Mouse (Mus musculus) liver, embryonic 13.5 days (tissue): Measurements from ENCODE around the gene Pnpla2. TPM values are rescaled to one million over a fixed set of nuclear protein-coding genes. Genes with fewer than 3 reads are reported as not detected.

ENCODE experiments used
- ATAC-seq: fragments of 200-750 bp; cut with Nextera tagmentation; 2 replicates; pipeline ENCODE4 v1.8.0; 2017; ENCODE audit warnings: low read depth, mild to moderate bottlenecking, moderate number of reproducible peaks, moderate library complexity
- DNase-seq: peaks from one replicate; pipeline ENCODE4 v3.0.0; 2022
- H3K27ac ChIP-seq: fragments of 300-500 bp; sonication (generic); 2 replicates; pipeline ENCODE4 v1.5.1; 2015; ENCODE audit warnings: moderate library complexity, mild to moderate bottlenecking, inconsistent platforms
- H3K27me3 ChIP-seq: fragments of 300-500 bp; sonication (generic); 2 replicates; pipeline ENCODE4 v1.6.1; 2015; ENCODE audit warnings: mild to moderate bottlenecking, inconsistent platforms
- H3K36me3 ChIP-seq: fragments of 300-500 bp; sonication (generic); 2 replicates; pipeline ENCODE4 v1.6.1; 2015; ENCODE audit warnings: mild to moderate bottlenecking, inconsistent platforms
- H3K4me1 ChIP-seq: fragments of 300-500 bp; sonication (generic); replicated peaks from 2 replicates; pipeline ENCODE4 v1.6.1; 2015; ENCODE audit warnings: inconsistent platforms
- H3K4me2 ChIP-seq: fragments of 300-500 bp; sonication (generic); 2 replicates; pipeline ENCODE4 v1.6.1; 2015; ENCODE audit warnings: inconsistent platforms, mild to moderate bottlenecking, moderate library complexity
- H3K4me3 ChIP-seq: fragments of 300-500 bp; sonication (generic); replicated peaks from 2 replicates; pipeline ENCODE4 v1.5.1; 2015; ENCODE audit warnings: mild to moderate bottlenecking, inconsistent platforms
- H3K9ac ChIP-seq: fragments of 300-500 bp; sonication (generic); 2 replicates; pipeline ENCODE4 v1.6.1; 2015; ENCODE audit warnings: mild to moderate bottlenecking, inconsistent platforms
- H3K9me3 ChIP-seq: fragments of 300-500 bp; sonication (generic); replicated peaks from 2 replicates; pipeline ENCODE4 v1.6.1; 2016; ENCODE audit warnings: inconsistent platforms
- WGBS: fragments of 180-500 bp; shearing (Covaris S2); methylation state at CpG from one replicate; pipeline ENCODE4 v1.1.7; 2015; ENCODE audit not compliant: insufficient replicate concordance; 5-methylcytosine and 5-hydroxymethylcytosine counted together
- polyA plus RNA-seq: library from polyadenylated mRNA; unstranded; fragments of >200 nt; fragmentation: Nextera tagmentation; extraction: Ambion mirVana; gene quantifications from 2 replicates; pipeline ENCODE4 v1.2.1, GENCODE M21; 2015

Pnpla2 gene
- polyA plus RNA-seq, 1 experiment from 2014 or later: 11.9 TPM

DNA sequence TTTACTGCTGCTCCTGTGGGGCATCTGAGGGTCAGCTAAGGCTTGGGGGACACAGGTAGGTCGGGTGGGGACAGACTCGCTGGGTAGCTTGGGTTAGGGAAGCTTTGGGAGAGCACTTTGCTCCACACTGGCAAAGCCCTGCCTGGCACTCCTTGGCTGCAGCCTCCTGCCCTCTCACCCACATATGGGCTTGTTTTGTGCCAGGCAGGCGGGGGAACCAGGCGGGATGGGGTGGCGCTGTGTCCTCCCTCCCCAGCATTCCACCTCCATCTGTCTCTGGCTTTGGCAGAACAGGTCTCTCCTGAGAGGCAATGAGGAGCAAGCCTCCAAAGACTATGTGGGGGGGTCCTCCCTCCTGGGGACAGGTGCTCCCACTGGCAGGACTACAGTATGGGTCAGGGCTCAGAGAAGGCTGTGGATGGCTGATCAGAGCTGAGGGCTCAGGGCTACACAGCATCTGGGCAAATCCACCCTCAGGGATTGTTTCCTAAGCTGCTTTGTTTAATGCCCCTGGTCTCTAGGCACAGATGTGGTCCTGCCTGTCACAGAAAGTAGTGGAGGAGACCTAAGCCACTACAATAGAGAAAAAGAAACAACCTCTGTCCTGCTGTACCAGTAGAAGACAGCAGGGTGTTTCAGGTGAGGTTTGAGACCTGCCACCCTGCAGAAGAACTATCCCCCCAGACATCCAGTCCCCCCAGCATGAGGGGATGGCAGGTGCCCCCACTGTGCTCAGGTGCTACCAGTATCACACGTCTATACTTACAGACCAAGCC lies 22.1 kb upstream of the Pnpla2 start:
- Histone ChIP-seq H3K36me3 (peaks cover 43% of the 10 kb centered on the region), H3K4me2 (no peak overlapping the region), H3K4me1 (peaks cover 75% of the 10 kb centered on the region), H3K27me3 (no peaks in the 10 kb centered on the region), H3K4me3 (no peak overlapping the region), H3K27ac (no peak overlapping the region), H3K9ac (no peak overlapping the region), H3K9me3 (no peaks in the 10 kb centered on the region)
- ATAC-seq (no peak), DNase-seq (no peak)
- 77% methylated on average over 6 of the region's 6 CpGs for WGBS

- peaks cover 81% of the 10 kb centered on the region for H3K4me1 ChIP-seq
- H3K9ac ChIP-seq: no peak overlapping the region
- 77% methylated on average over 15 of the region's 15 CpGs for WGBS
- no peaks in the 10 kb centered on the region for H3K9me3 ChIP-seq
- H3K4me2 ChIP-seq: peak overlapping the region; percentile 93
- ATAC-seq (no peak), DNase-seq (no peak)
- no peaks in the 10 kb centered on the region for H3K27me3 ChIP-seq
- H3K36me3 ChIP-seq: peaks cover 51% of the 10 kb centered on the region
- H3K27ac ChIP-seq: no peak overlapping the region
- H3K4me3 ChIP-seq: peak overlapping the region; percentile 71
Observed at GRCm38 (mm10) chr7:141433517-141434400, 21.2 kb upstream of the Pnpla2 start.

GRCm38 (mm10) chr7:141434464-141434863 lies 20.5 kb upstream of the Pnpla2 start:
- Histone ChIP-seq H3K4me2 (peak overlapping the region; percentile 93), H3K9me3 (no peaks in the 10 kb centered on the region), H3K27me3 (no peaks in the 10 kb centered on the region), H3K4me1 (peaks cover 78% of the 10 kb centered on the region), H3K36me3 (peaks cover 58% of the 10 kb centered on the region), H3K9ac (peak overlapping the region; percentile 60), H3K27ac (peak overlapping the region; percentile 40), H3K4me3 (peak overlapping the region; percentile 71)
- no peak for DNase-seq
- ATAC-seq: no peak
- 33% methylated on average over 8 of the region's 8 CpGs for WGBS

DNA sequence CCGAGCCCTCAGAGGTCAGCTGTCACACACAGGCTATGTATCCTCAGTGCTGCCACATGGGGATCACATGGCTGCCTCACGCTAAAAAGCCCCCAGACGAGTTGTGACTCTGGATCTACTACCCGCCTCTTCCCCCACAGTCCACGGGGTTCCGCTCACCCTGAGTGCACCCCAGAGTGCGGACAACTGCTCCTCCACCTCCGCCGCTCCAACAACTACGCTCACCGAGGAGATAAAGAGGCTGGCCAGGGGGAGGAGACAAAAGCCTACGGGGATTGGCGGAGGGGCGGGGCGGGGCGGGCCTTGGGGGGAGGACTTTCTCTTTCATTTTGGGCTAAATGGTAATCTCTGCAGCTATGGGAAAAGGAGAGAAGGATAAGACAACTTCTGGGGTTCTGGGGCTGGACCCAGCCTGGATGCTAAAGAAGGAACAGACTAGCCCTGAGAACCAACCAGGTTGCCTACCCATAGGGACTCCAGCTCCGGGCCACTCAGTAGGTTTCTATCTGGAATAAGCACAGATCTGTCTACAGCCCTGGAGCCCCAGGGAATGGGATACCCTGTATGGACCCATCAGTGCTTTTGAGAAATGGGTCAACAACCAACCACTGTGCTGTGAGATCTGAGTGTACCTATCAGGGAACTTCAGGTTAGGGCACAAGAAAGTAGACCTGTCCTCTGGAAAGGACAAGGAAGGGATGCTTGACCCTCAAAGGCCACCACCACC lies 19.7 kb upstream of the Pnpla2 start:
- peaks cover 64% of the 10 kb centered on the region for H3K36me3 ChIP-seq
- peak overlapping the region; percentile 71 for H3K4me3 ChIP-seq
- H3K4me2 ChIP-seq: peak overlapping the region; percentile 93
- peak; percentile 78 for DNase-seq
- peak; percentile 71 for ATAC-seq
- H3K9ac ChIP-seq: peak overlapping the region; percentile 60
- peak overlapping the region; percentile 75 for H3K27ac ChIP-seq
- H3K27me3 ChIP-seq: no peaks in the 10 kb centered on the region
- peaks cover 74% of the 10 kb centered on the region for H3K4me1 ChIP-seq
- H3K9me3 ChIP-seq: no peaks in the 10 kb centered on the region
- 5% methylated on average over 17 of the region's 17 CpGs for WGBS

DNA sequence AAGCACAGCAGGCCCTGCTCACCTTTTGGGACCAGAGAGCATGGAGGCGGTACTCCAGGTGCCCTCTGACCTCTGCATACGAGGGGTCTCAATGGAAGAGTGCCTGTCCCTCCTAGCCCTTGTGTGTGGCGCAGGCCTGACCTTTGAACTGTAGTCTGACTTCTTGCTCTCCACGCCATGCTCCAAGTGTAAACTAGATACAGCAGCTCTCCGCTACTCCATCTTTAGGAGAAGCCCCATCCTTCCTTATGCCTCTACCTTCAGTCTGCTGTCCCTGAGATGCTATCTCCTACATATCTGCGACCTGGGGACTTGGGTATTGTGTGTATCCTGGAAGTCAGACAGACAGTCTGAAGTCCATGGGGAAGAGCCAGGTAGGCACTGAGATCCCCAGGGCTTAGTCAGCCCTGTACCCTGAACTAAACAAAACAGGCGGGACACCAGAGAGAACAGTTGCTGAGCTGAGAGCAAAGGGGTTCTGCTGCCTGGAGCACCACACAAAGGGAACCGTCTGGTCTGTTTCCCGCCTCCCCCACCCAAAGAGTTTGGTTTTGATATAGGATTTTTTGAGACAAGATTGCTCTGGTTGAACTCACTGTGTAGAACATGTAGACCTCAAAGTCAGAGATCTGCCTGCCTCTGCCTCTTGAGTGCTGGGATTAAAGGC lies 19.0 kb upstream of the Pnpla2 start:
- peak overlapping the region; percentile 93 for H3K4me2 ChIP-seq
- peaks cover 76% of the 10 kb centered on the region for H3K4me1 ChIP-seq
- peak overlapping the region; percentile 71 for H3K4me3 ChIP-seq
- H3K27me3 ChIP-seq: no peaks in the 10 kb centered on the region
- no peak for ATAC-seq
- no peaks in the 10 kb centered on the region for H3K9me3 ChIP-seq
- 64% methylated on average over 9 of the region's 9 CpGs for WGBS
- peak overlapping the region; percentile 75 for H3K27ac ChIP-seq
- H3K36me3 ChIP-seq: peaks cover 64% of the 10 kb centered on the region
- no peak for DNase-seq
- peak overlapping the region; percentile 83 for H3K9ac ChIP-seq

DNA sequence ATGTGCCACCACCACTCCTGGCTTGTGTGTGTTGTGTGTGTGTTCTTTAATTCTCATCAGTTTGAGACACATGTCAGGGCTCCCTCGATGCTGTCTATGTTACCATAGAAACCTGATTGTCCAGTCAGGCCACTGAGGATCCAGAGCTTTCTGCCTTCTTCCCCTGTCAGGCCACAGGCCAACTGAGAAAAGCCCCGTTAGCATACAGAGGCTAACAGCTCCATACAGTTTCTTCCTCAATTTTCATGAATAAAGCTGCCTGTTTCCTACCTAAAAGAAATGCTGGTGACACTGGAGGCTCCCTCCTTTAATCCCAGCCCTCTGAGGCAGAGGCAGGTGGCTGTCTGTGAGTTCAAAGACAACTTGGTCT lies 18.5 kb upstream of the Pnpla2 start:
- WGBS: 43% methylated on average over 2 of the region's 2 CpGs
- no peaks in the 10 kb centered on the region for H3K27me3 ChIP-seq
- H3K36me3 ChIP-seq: peaks cover 64% of the 10 kb centered on the region
- DNase-seq: no peak
- peak overlapping the region; percentile 83 for H3K9ac ChIP-seq
- peak overlapping the region; percentile 71 for H3K4me3 ChIP-seq
- H3K4me2 ChIP-seq: peak overlapping the region; percentile 93
- no peaks in the 10 kb centered on the region for H3K9me3 ChIP-seq
- no peak for ATAC-seq
- H3K4me1 ChIP-seq: peaks cover 81% of the 10 kb centered on the region
- peak overlapping the region; percentile 75 for H3K27ac ChIP-seq

GRCm38 (mm10) chr7:141437178-141438120 lies 17.5 kb upstream of the Pnpla2 start, which contains the start of gene Slc25a22:
Slc25a22 (minus strand) TSS chr7:141437892.
- Histone ChIP-seq H3K27me3 (no peaks in the 10 kb centered on the region), H3K4me2 (peak within 1 kb of the TSS; percentile 93), H3K9ac (peak within 1 kb of the TSS; percentile 83), H3K27ac (peak within 1 kb of the TSS; percentile 75), H3K4me1 (peaks cover 84% of the 10 kb centered on the region), H3K4me3 (peak within 1 kb of the TSS; percentile 71), H3K36me3 (peaks cover 64% of the 10 kb centered on the region), H3K9me3 (no peaks in the 10 kb centered on the region)
- peak; percentile 69 for DNase-seq
- WGBS: 6% methylated on average over 53 of the region's 53 CpGs
- peak; percentile 78 for ATAC-seq

DNA sequence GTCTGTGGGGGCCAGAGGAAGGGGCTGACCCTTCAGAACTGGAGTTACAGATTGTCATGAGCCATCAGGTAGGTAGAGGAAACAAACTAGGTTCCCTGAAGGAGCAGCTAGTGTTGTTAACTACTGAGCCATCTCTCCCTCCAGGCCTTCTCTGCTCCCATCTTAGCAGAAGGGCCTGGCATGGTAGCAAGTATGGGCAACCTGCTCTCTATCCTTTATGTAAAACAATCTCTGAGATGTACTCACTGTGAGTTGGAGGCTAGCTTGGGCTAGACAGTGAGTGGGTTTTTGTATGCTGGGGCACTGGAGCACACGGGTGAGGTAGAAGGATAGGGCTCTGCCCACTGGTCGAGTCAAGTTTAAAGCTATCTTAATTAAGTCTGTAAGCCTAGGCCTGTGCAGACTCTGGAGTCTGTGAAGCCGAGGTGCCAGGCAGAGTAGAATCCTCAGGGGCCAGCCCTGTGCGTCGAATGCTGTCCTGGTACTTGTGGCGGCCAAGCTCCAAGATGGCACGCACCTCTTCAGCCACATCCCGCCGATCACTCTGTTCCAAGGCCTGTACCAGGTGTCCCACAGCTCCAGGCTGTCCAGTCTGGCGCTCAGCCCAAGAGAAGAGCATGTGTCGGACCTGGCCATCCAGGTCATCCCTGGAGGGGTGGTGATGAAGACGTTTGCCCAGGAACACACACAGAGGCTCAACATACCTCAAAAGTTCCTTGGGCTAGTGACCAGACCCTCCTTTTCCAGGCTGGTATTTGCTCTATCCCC lies 16.6 kb upstream of the Pnpla2 start:
- H3K27me3 ChIP-seq: no peaks in the 10 kb centered on the region
- DNase-seq (no peak), ATAC-seq (no peak)
- H3K9me3 ChIP-seq: no peaks in the 10 kb centered on the region
- H3K27ac ChIP-seq: peak overlapping the region; percentile 36
- H3K4me3 ChIP-seq: no peak overlapping the region
- H3K36me3 ChIP-seq: peaks cover 61% of the 10 kb centered on the region
- 86% methylated on average over 12 of the region's 12 CpGs for WGBS
- peak overlapping the region; percentile 83; the same call in 1 of the 2 replicates for H3K9ac ChIP-seq
- peaks cover 86% of the 10 kb centered on the region for H3K4me1 ChIP-seq
- H3K4me2 ChIP-seq: no peak overlapping the region

DNA sequence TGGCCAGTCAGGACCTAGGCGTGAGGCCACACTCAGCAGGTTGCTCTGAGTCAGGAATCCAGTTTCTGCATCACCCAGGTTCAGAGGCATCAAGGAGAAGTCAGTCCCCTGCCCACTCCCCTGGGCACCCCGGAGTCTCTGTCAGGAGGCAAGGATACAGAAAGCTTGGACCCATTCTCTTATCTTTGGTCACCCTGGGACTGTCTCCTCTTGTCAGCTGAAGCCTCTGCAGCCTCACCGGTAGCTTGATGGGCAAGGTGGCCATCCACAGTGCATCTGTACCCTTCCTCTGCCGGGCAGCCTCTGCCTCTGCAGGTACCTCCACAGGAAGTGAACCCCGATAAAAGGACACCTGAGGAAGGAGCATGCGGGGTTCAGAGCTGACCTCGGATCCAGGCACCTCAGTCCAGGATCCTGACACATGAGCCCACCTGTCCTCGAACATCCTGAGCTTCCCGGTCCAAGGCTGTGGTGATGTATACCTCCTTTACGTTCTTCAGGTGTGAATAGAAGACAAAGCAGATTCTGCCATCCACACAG lies 15.8 kb upstream of the Pnpla2 start:
- Histone ChIP-seq H3K9me3 (no peaks in the 10 kb centered on the region), H3K27me3 (no peaks in the 10 kb centered on the region), H3K27ac (no peak overlapping the region; the same call in 1 of the 2 replicates), H3K4me3 (no peak overlapping the region), H3K4me1 (peaks cover 84% of the 10 kb centered on the region), H3K36me3 (peaks cover 54% of the 10 kb centered on the region), H3K4me2 (no peak overlapping the region), H3K9ac (no peak overlapping the region)
- DNase-seq: no peak
- ATAC-seq: no peak
- 91% methylated on average over 10 of the region's 10 CpGs for WGBS
